Mouse (Mus musculus): ENCODE data around the gene Dnajc4.

DNA sequence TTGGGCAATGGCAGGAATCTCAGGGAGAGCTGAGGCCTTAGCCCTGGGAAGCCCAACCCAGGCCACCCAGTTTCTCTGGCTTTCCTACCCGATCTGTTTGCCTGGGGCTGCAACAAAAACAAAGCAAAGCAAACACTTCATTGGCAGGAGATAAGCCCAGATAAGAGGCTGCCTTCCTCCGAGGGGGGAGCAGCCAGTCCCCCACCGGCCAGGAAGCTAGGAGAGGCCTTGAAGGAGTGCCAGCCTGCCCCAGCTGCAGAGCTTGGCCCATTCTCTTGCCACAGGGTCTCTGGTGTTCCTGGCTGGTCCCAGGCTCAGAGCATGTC lies 39.7 kb downstream of the Dnajc4 start:
- TF ChIP-seq MYOD1 (IDR thresholded peaks at IDR 0.05; ENCODE audit: control insufficient read depth in 1 of 3, insufficient read length in 2 of 3, low read depth in 2 of 3): no peak
- peak; percentile 14 for TF ChIP-seq POLR2A (IDR thresholded peaks at IDR 0.05; ENCODE audit: insufficient read length, low read depth)
- no peak for TF ChIP-seq USF1 (IDR thresholded peaks at IDR 0.05; ENCODE audit: low read depth)
- TF ChIP-seq TCF12 (IDR thresholded peaks at IDR 0.05; ENCODE audit: insufficient read depth, poor library complexity, severe bottlenecking): no peak
- TF ChIP-seq POLR2AphosphoS2 (IDR thresholded peaks at IDR 0.05; ENCODE audit: insufficient read length, low read depth): peak; percentile 6
- TF ChIP-seq TCF3 (IDR thresholded peaks at IDR 0.05; ENCODE audit: insufficient read length, low read depth): no peak
